Mouse (Mus musculus) cerebellum, adult 2 months (tissue): ENCODE measurements at regions not wholly inside any gene's neighbourhood (a gene's known extent, or its start where the extent isn't known, plus 50 kb on each side); places are given as distances from the start of the nearest gene placed in this dataset.

Experiments
- CTCF ChIP-seq: fragments of 200-500 bp; IDR thresholded peaks from 2 replicates; pipeline ENCODE4 v1.5.1; 2011; ENCODE audit warnings: low read depth, mild to moderate bottlenecking, control low read depth, low read length, moderate library complexity, borderline replicate concordance; ENCODE audit not compliant: insufficient read depth
- POLR2A ChIP-seq: fragments of 200-500 bp; IDR thresholded peaks from 2 replicates; pipeline ENCODE4 v1.6.1; 2011; ENCODE audit warnings: low read length, control low read depth, borderline replicate concordance; ENCODE audit not compliant: insufficient read depth

DNA sequence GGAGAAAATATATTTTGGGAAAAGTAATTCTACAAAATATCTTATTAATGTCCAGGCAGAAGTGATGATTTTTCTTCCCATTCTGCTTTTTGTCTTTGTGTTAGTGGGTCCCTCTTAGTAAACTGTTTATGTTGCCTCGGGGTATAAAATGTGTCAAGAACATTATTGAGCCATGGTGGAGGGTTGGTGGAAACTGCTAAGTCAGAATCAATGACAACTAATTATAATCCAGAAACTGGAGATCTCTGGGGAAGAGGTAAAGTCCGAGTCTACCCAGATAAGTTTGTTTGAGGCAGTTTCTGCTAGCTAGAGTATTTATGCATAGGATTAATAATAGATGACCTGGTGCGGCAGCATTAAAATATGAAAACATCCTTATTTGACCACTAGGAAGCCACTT lies 1440.9 kb downstream of the Stim2 start:
- no peak for TF ChIP-seq POLR2A
- TF ChIP-seq CTCF: no peak
